Mouse (Mus musculus) CH12.LX (cell line): ENCODE results near the gene Cdc37. TPM values are rescaled to one million over a fixed set of nuclear protein-coding genes. Genes with fewer than 3 reads are reported as not detected.
A peak's percentile ranks its signal among the peaks of the same experiment; 100 is the strongest.

Experiments used
- DNase-seq: peaks from one replicate; pipeline ENCODE4 v3.0.0-alpha.2; 2013; ENCODE audit errors: extremely low read depth
- H3K27ac ChIP-seq: 2 replicates; pipeline ENCODE4 v1.5.1; 2012; ENCODE audit warnings: low read depth, mild to moderate bottlenecking, control low read depth, moderate library complexity; ENCODE audit not compliant: insufficient read depth
- H3K27me3 ChIP-seq: replicated peaks from 2 replicates; pipeline ENCODE3; 2012; ENCODE audit warnings: inconsistent platforms
- H3K36me3 ChIP-seq, 2 experiments: replicated peaks in 1 of 2; 2 replicates each; pipeline versions ENCODE3 to v1.6.1; 2012; ENCODE audit warnings: inconsistent platforms in 1 of 2, low read length in 1 of 2, mild to moderate bottlenecking in 1 of 2, mixed read lengths in 1 of 2, moderate library complexity in 1 of 2; ENCODE audit not compliant: control insufficient read depth in 1 of 2, insufficient read depth in 1 of 2
- H3K4me1 ChIP-seq, 2 experiments: 2 replicates each; pipeline ENCODE4 v1.6.1; 2012; ENCODE audit warnings: inconsistent platforms in 1 of 2, moderate library complexity in 1 of 2; ENCODE audit not compliant: insufficient read depth in 2 of 2, control insufficient read depth in 1 of 2
- H3K4me2 ChIP-seq: 2 replicates; pipeline ENCODE4 v1.6.1; 2012; ENCODE audit warnings: low read depth, mild to moderate bottlenecking, control low read depth; ENCODE audit not compliant: poor library complexity, insufficient read depth, severe bottlenecking
- H3K4me3 ChIP-seq, 3 experiments: fragments of 150-350 bp in 1 of 3; sonication (generic) in 1 of 3; replicated peaks in 1 of 3; 2 replicates each; pipeline versions ENCODE3 to v1.5.1; 2011 to 2012; ENCODE audit warnings: low read depth in 2 of 3, low read length in 2 of 3, mild to moderate bottlenecking in 2 of 3, moderate library complexity in 2 of 3, control low read depth in 1 of 3, improper control_type of control experiment in 1 of 3, inconsistent platforms in 1 of 3, mixed read lengths in 1 of 3; ENCODE audit not compliant: poor library complexity in 1 of 3
- H3K79me2 ChIP-seq: replicated peaks from 2 replicates; pipeline ENCODE4 v1.6.1; 2012; ENCODE audit warnings: mild to moderate bottlenecking, moderate library complexity; ENCODE audit not compliant: control insufficient read depth, poor library complexity, insufficient read depth, severe bottlenecking; ENCODE audit errors: extremely low read depth
- H3K9ac ChIP-seq: 2 replicates; pipeline ENCODE4 v1.6.1; 2012; ENCODE audit warnings: low read depth, mild to moderate bottlenecking, control low read depth, moderate library complexity; ENCODE audit not compliant: insufficient read depth
- H3K9me3 ChIP-seq: replicated peaks from 2 replicates; pipeline ENCODE3; 2012; ENCODE audit warnings: low read length, inconsistent platforms, mixed read lengths
- BHLHE40 ChIP-seq: IDR thresholded peaks from 2 replicates; pipeline ENCODE4 v1.6.1; 2011; ENCODE audit warnings: mild to moderate bottlenecking, low read depth, low read length, improper control_type of control experiment
- CHD1 ChIP-seq: IDR thresholded peaks from 2 replicates; pipeline ENCODE4 v1.6.1; 2012; ENCODE audit warnings: low read depth, low read length, improper control_type of control experiment, inconsistent platforms
- E2F4 ChIP-seq: IDR thresholded peaks from 2 replicates; pipeline ENCODE4 v1.6.1; 2011; ENCODE audit warnings: low read depth, low read length, improper control_type of control experiment; ENCODE audit not compliant: insufficient replicate concordance
- ELF1 ChIP-seq: IDR thresholded peaks from 2 replicates; pipeline ENCODE4 v1.6.1; 2014; ENCODE audit warnings: low read depth, mild to moderate bottlenecking, inconsistent platforms, low read length, improper control_type of control experiment
- EP300 ChIP-seq: IDR thresholded peaks from 2 replicates; pipeline ENCODE4 v1.6.1; 2011; ENCODE audit warnings: low read length, improper control_type of control experiment
- HCFC1 ChIP-seq: IDR thresholded peaks from 2 replicates; pipeline ENCODE4 v1.6.1; 2012; ENCODE audit warnings: low read depth, mild to moderate bottlenecking, inconsistent platforms, low read length, improper control_type of control experiment
- JUND ChIP-seq: conservative IDR thresholded peaks from 2 replicates; pipeline ENCODE4 v1.6.1; 2011; ENCODE audit warnings: low read depth, low read length, improper control_type of control experiment
- KAT2A ChIP-seq: IDR thresholded peaks from 2 replicates; pipeline ENCODE4 v1.6.1; 2012; ENCODE audit warnings: low read length, improper control_type of control experiment, inconsistent platforms; ENCODE audit not compliant: insufficient replicate concordance
- MEF2A ChIP-seq: IDR thresholded peaks from 2 replicates; pipeline ENCODE4 v1.6.1; 2014; ENCODE audit warnings: low read depth, mild to moderate bottlenecking, inconsistent platforms, low read length, improper control_type of control experiment, borderline replicate concordance
- MXI1 ChIP-seq: IDR thresholded peaks from 2 replicates; pipeline ENCODE4 v1.6.1; 2011; ENCODE audit warnings: mild to moderate bottlenecking, low read depth, low read length, improper control_type of control experiment
- MYC ChIP-seq: IDR thresholded peaks from 2 replicates; pipeline ENCODE4 v1.6.1; 2011; ENCODE audit warnings: low read depth, mild to moderate bottlenecking, improper control_type of control experiment, low read length
- NELFE ChIP-seq: IDR thresholded peaks from 2 replicates; pipeline ENCODE4 v1.6.1; 2011; ENCODE audit warnings: low read depth, low read length, improper control_type of control experiment
- POLR2A ChIP-seq: IDR thresholded peaks from 2 replicates; pipeline ENCODE4 v1.6.1; 2011; ENCODE audit warnings: low read depth, mild to moderate bottlenecking, improper control_type of control experiment, low read length
- SIN3A ChIP-seq: IDR thresholded peaks from 2 replicates; pipeline ENCODE4 v1.6.1; 2012; ENCODE audit warnings: low read length, improper control_type of control experiment, inconsistent platforms
- SMC3 ChIP-seq: IDR thresholded peaks from 2 replicates; pipeline ENCODE4 v1.6.1; 2011; ENCODE audit warnings: low read depth, low read length, improper control_type of control experiment
- TBP ChIP-seq: conservative IDR thresholded peaks from 2 replicates; pipeline ENCODE4 v1.6.1; 2011; ENCODE audit warnings: low read depth, low read length, improper control_type of control experiment
- UBTF ChIP-seq: IDR thresholded peaks from 2 replicates; pipeline ENCODE4 v1.6.1; 2012; ENCODE audit warnings: low read depth, mild to moderate bottlenecking, inconsistent platforms, low read length, improper control_type of control experiment, moderate library complexity
- USF1 ChIP-seq: IDR thresholded peaks from 2 replicates; pipeline ENCODE4 v1.6.1; 2014; ENCODE audit warnings: low read depth, mild to moderate bottlenecking, inconsistent platforms, low read length, improper control_type of control experiment
- ZNF384 ChIP-seq: IDR thresholded peaks from 2 replicates; pipeline ENCODE4 v1.6.1; 2012; ENCODE audit warnings: low read depth, low read length, improper control_type of control experiment, inconsistent platforms
- dilution Hi-C: fragments of 300-500 bp; cut with MboI; formaldehyde crosslinking; loops from 2 replicates; pipeline ENCODE4 v1.14.3; 2020; ENCODE audit warnings: low sequenced_read_pairs; ENCODE audit not compliant: extremely low pct_unique_long_range_greater_than_20kb, extremely low pct_ligation_motif_present
- in situ Hi-C: fragments of 300-500 bp; cut with MboI; formaldehyde crosslinking; loops from 3 replicates; pipeline ENCODE4 v1.14.3; 2019; ENCODE audit warnings: low sequenced_read_pairs, low pct_ligation_motif_present, low pct_unique_long_range_greater_than_20kb, mixed read lengths
- polyA plus RNA-seq: library from polyadenylated mRNA; unstranded; fragments of >175 nt; gene quantifications from 2 replicates; pipeline ENCODE4 v1.2.1, GENCODE M21; 2012; ENCODE audit warnings: low read depth; ENCODE audit not compliant: insufficient read length
- total RNA-seq, 2 experiments: library from RNA; depleted of rRNA; stranded (reverse); fragments of 300-350 nt in 1 of 2; fragments of >200 nt in 1 of 2; gene quantifications; 2 replicates each; pipeline ENCODE4 v1.2.3; 2012 to 2014

Cdc37 gene
- total and polyA plus RNA-seq, 3 experiments: 87.2 to 447 (median 230) TPM

DNA sequence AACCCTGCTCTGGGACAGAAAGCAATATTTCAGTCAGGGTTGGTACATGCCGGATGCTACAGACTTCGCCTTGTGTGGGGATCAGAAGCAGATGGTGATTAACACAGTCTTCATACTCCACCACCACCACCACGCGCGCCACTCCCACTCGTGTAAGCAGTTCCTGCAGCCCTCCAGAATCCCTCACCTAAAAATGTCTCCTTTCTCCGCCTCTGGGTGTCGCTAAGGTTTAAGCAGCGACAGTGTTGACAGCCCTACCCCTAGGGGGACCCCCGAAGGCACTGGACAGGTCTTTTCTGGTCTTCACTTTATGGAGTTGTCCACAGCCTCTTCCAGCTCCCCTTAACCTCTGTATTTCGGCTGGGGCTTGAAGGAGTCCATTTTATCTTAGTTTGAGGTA lies 2.9 kb upstream of the Cdc37 start (continued):
- no peak for TF ChIP-seq USF1
- TF ChIP-seq SIN3A: no peak
- no peak for TF ChIP-seq POLR2A
- no peak for TF ChIP-seq ZNF384
- no peak for TF ChIP-seq KAT2A
- TF ChIP-seq MEF2A: peak; percentile 36; the same call in 1 of the 2 replicates
- no peak for TF ChIP-seq HCFC1
- TF ChIP-seq E2F4: no peak
- no peak for TF ChIP-seq EP300
- TF ChIP-seq NELFE: peak; percentile 55; the same call in 1 of the 2 replicates
- peak; percentile 84 for TF ChIP-seq SMC3
- TF ChIP-seq ELF1: 0 out of 2 replicates have a peak, but pooled peaks have one; percentile 11
- no peak for TF ChIP-seq TBP

DNA sequence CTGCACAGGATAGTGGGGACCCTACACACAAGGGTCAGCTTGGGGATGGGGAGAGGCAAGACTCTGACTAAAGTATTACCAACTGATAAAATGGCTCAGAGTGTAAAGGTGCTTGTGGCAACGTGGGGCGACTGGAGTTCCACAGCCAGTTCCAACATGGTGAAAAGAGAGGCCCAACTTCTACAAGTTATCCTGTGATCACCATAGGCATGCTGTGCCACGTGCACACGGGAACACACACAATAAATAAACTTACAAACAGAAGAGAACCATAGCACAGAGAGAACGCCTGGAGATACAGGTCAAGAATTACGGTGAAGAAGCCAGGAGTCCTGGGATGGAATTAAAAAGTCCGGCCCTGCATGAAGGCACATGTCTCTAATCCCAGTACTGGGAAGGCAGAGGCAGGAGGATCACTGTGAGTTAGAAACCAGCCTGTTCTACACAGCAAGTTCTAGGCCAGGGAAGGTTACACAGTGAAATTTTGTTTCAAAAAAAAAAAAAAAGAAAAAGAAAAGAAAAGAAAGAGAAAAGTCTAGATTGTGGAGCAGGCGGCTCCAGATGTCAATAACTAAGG lies 617 bp downstream of the Cdc37 start:
- DNase-seq: no peak
- Histone ChIP-seq H3K27me3 (no peaks in the 10 kb centered on the region), H3K79me2 (peaks cover 55% of the 10 kb centered on the region), H3K4me1 (peaks cover 9 to 56% of the 10 kb centered on the region in 2 experiments; a peak in 3 of 4 replicates), H3K9me3 (no peaks in the 10 kb centered on the region), H3K36me3 (peaks cover 15 to 41% of the 10 kb centered on the region in 2 experiments), H3K4me2 (peak overlapping the region; percentile 73), H3K27ac (no peak overlapping the region), H3K9ac (peak overlapping the region; percentile 82), H3K4me3 (peak overlapping the region; percentile 83 to 100 (median 89))
- in situ Hi-C loops (loop anchor here (10.0 kb wide), 2 partner anchors 134 to 264 kb away; partner anchors contain the start of genes Icam1 and Ppan), dilution Hi-C loops (no loop called here)
- no peak for TF ChIP-seq UBTF
- TF ChIP-seq JUND: 0 out of 2 replicates have a peak, but pooled peaks have one; percentile 35
- no peak for TF ChIP-seq SIN3A
- peak; percentile 37; the same call in 1 of the 2 replicates for TF ChIP-seq E2F4
- no peak for TF ChIP-seq BHLHE40
- TF ChIP-seq MYC: peak; percentile 21; the same call in 1 of the 2 replicates
- peak; percentile 81; the same call in 1 of the 2 replicates for TF ChIP-seq CHD1
- TF ChIP-seq MXI1: peak; percentile 9; the same call in 1 of the 2 replicates
- TF ChIP-seq MEF2A: no peak
- peak; percentile 21; the same call in 1 of the 2 replicates for TF ChIP-seq EP300
